16 mouse cellular contexts compared by ENCODE assay signal in the genomic region with DNA sequence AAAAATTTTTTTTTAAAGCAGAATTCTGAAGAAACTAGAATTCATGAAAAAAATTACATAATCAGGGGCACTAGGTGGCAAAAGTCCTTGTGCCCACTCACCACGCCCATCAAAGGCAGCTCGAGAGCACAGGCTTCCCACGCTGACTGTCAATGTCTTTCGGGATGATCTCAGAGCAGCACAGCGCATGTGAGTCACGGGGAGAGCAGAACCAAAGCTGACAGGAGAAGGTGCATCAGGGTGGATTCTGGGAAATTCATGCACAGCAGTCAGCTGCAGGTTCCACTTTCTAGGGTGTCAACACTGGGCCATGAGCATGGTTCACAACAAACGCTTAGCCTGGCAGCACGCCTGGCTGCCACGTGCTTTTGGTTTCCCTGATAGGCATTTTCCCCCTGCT.
DNase-seq lines count a peak whose midpoint lies in the region; ATAC-seq and TF ChIP-seq lines count a peak whose summit lies in the region.
"Had no signal": no experiment of that assay in that cellular context is flagged by ENCODE, and none has a peak within 500 bp of the region (broad histone marks: within the 10 kb centered on the region; RNA-seq: fewer than 3 reads in every experiment).

No protein-coding gene starts in this region.

- peaks cover 36% of the 10 kb centered on the region for H3K4me1 ChIP-seq in heart, embryonic 15.5 days (replicated peaks)
- H3K4me1 ChIP-seq in CH12.LX (ENCODE audit: control insufficient read depth in 1 of 2, insufficient read depth in 2 of 2) = peaks cover 5 to 34% of the 10 kb centered on the region in 2 experiments
- H3K4me1 ChIP-seq in kidney, adult 2 months (ENCODE audit: control insufficient read depth, insufficient read depth, low read length) = no peaks in the 10 kb centered on the region; the same call in 1 of the 2 replicates
- H3K4me1 ChIP-seq: midbrain, embryonic 15.5 days had no signal

- no peak overlapping the region for H3K4me2 ChIP-seq in heart, embryonic 15.5 days
- no peak overlapping the region for H3K4me2 ChIP-seq in CH12.LX (ENCODE audit: insufficient read depth, low read depth, poor library complexity, severe bottlenecking)
- H3K4me2 ChIP-seq: limb, embryonic 13.5 days; midbrain, embryonic 15.5 days had no signal

- intact Hi-C loops in heart, postnatal 14 days (cut with DNase I) = loop anchor here (2.0 kb wide), 1 partner anchor 14 kb away; no protein-coding TSS in a partner anchor

- H3K36me3 ChIP-seq in heart, embryonic 15.5 days = no peaks in the 10 kb centered on the region
- H3K36me3 ChIP-seq in CH12.LX (replicated peaks in 1 of 2; ENCODE audit: control insufficient read depth in 1 of 2, insufficient read depth in 1 of 2, low read length in 1 of 2) = no peaks in the 10 kb centered on the region
- H3K36me3 ChIP-seq in kidney, adult 2 months (ENCODE audit: control insufficient read depth, insufficient read depth, low read length) = no peaks in the 10 kb centered on the region
- H3K36me3 ChIP-seq: limb, embryonic 13.5 days; midbrain, embryonic 15.5 days had no signal

- H3K27ac ChIP-seq in heart, embryonic 15.5 days = peak overlapping the region; percentile 37; the same call in 1 of the 2 replicates
- H3K27ac ChIP-seq in CH12.LX (ENCODE audit: insufficient read depth, low read depth) = no peak overlapping the region
- no peak overlapping the region for H3K27ac ChIP-seq in kidney, adult 2 months (ENCODE audit: insufficient read depth, low read depth, low read length)
- H3K27ac ChIP-seq: limb, embryonic 13.5 days; midbrain, embryonic 15.5 days had no signal

- no peaks in the 10 kb centered on the region for H3K79me2 ChIP-seq in CH12.LX (replicated peaks; ENCODE audit: control insufficient read depth, extremely low read depth, insufficient read depth, poor library complexity, severe bottlenecking)

- no peak overlapping the region for H3K4me3 ChIP-seq in heart, embryonic 15.5 days
- H3K4me3 ChIP-seq in CH12.LX (replicated peaks in 1 of 3; ENCODE audit: low read depth in 2 of 3, low read length in 2 of 3, poor library complexity in 1 of 3) = no peak overlapping the region
- H3K4me3 ChIP-seq in kidney, adult 2 months (ENCODE audit: insufficient read depth, low read depth, low read length) = no peak overlapping the region
- H3K4me3 ChIP-seq: erythroblast, embryonic 14.5 days; limb, embryonic 13.5 days; midbrain, embryonic 15.5 days had no signal

- H3K9me3 ChIP-seq in heart, embryonic 15.5 days (replicated peaks) = no peaks in the 10 kb centered on the region
- no peaks in the 10 kb centered on the region for H3K9me3 ChIP-seq in CH12.LX (replicated peaks; ENCODE audit: low read length)
- H3K9me3 ChIP-seq: limb, embryonic 13.5 days; midbrain, embryonic 15.5 days had no signal

- dilution Hi-C loops in CH12.LX (cut with MboI; ENCODE audit: extremely low pct_ligation_motif_present, extremely low pct_unique_long_range_greater_than_20kb, low sequenced_read_pairs) = no loop called here

- TF ChIP-seq POLR2A in CH12.LX (IDR thresholded peaks at IDR 0.05; ENCODE audit: low read depth, low read length) = no peak
- no peak for TF ChIP-seq POLR2A in kidney, adult 2 months (IDR thresholded peaks at IDR 0.05; ENCODE audit: low read depth, low read length)

- TF ChIP-seq CTCF in CH12.LX (conservative IDR thresholded peaks at IDR 0.05 in 1 of 2, IDR thresholded peaks at IDR 0.05 in 1 of 2; ENCODE audit: low read depth in 2 of 2, low read length in 2 of 2) = no peak
- TF ChIP-seq CTCF in kidney, adult 2 months (conservative IDR thresholded peaks at IDR 0.05; ENCODE audit: insufficient read depth, insufficient read length, low read depth, low read length) = no peak

- WGBS in heart, embryonic 15.5 days = 66% methylated on average over 9 of the region's 9 CpGs
- WGBS in kidney, adult 2 months = 90% methylated on average over 9 of the region's 9 CpGs

- no peak overlapping the region for H3K9ac ChIP-seq in heart, embryonic 15.5 days
- no peak overlapping the region for H3K9ac ChIP-seq in CH12.LX (ENCODE audit: insufficient read depth, low read depth)
- H3K9ac ChIP-seq: limb, embryonic 13.5 days; liver, postnatal 0 days; midbrain, embryonic 15.5 days had no signal

- H3K27me3 ChIP-seq in heart, embryonic 15.5 days = no peaks in the 10 kb centered on the region
- H3K27me3 ChIP-seq in CH12.LX (replicated peaks) = peaks cover 2% of the 10 kb centered on the region
- H3K27me3 ChIP-seq in kidney, adult 2 months (replicated peaks; ENCODE audit: control insufficient read depth, insufficient read depth, low read length) = no peaks in the 10 kb centered on the region
- H3K27me3 ChIP-seq: limb, embryonic 13.5 days; midbrain, embryonic 15.5 days had no signal

- no peak for ATAC-seq in heart, embryonic 15.5 days (replicated peaks; ENCODE audit: insufficient number of reproducible peaks, insufficient read depth, low FRiP score, low read depth)
- ATAC-seq: liver, postnatal 0 days; midbrain, embryonic 15.5 days had no signal

- DNase-seq in heart, postnatal 14 days = no peak
- DNase-seq in CH12.LX (ENCODE audit: extremely low read depth) = no peak
- DNase-seq in brain, adult 2 months (ENCODE audit: low read depth, low spot score) = peak; percentile 91
- peak; percentile 59 to 71 for DNase-seq in left cerebral cortex, adult 9 months (ENCODE audit: low spot score in 2 of 2)
- no peak for DNase-seq in kidney, adult 2 months
- no peak for DNase-seq in urinary bladder, postnatal 4 days (ENCODE audit: low spot score in 2 of 2)
- DNase-seq: cerebellum, adult 9-10 months; heart, adult 18-20 months; heart, postnatal 4 days; kidney, postnatal 10 days; liver, postnatal 0 days; lung, postnatal 36 days had no signal

- TF ChIP-seq RAD21 in CH12.LX (IDR thresholded peaks at IDR 0.05; ENCODE audit: low read depth, low read length) = no peak

- TF ChIP-seq EP300 in CH12.LX (IDR thresholded peaks at IDR 0.05; ENCODE audit: low read length) = no peak

- in situ Hi-C loops in CH12.LX (cut with MboI; ENCODE audit: low pct_ligation_motif_present, low pct_unique_long_range_greater_than_20kb, low sequenced_read_pairs) = no loop called here

TF ChIP-seq in CH12.LX, 34 proteins besides CTCF, POLR2A, EP300 and RAD21:
- TF ChIP-seq BHLHE40 (IDR thresholded peaks at IDR 0.05; ENCODE audit: low read depth, low read length) (peak; percentile 59; the same call in 1 of the 2 replicates), PAX5 (IDR thresholded peaks at IDR 0.05; ENCODE audit: low read length) (no peak)

Comparison
In these comparisons a context has a peak if more than half of its experiments do, and no peak if none do; other contexts are left out.
1. DNase-seq: peak in brain, adult 2 months (single experiment) and left cerebral cortex, adult 9 months (2 of 2); none in heart, postnatal 14 days (0 of 2), CH12.LX (single experiment), kidney, adult 2 months (single experiment) and urinary bladder, postnatal 4 days (0 of 2).